Mouse (Mus musculus) urinary bladder, adult 2 months (tissue): Measurements from ENCODE around the gene Alg13. TPM values are rescaled to one million over a fixed set of nuclear protein-coding genes. Genes with fewer than 3 reads are reported as not detected.

Experiments used
- DNase-seq: peaks from one replicate; pipeline ENCODE4 v3.0.0; 2022; ENCODE audit warnings: low spot score
- polyA plus RNA-seq: library from polyadenylated mRNA; depleted of rRNA; stranded (reverse); fragments of >200 nt; gene quantifications from 2 replicates; pipeline ENCODE4 v1.2.3, GENCODE M21; 2012; rRNA removed

Gene Alg13
- polyA plus RNA-seq = 7.2 and 8.1 TPM in 2 replicates

DNA sequence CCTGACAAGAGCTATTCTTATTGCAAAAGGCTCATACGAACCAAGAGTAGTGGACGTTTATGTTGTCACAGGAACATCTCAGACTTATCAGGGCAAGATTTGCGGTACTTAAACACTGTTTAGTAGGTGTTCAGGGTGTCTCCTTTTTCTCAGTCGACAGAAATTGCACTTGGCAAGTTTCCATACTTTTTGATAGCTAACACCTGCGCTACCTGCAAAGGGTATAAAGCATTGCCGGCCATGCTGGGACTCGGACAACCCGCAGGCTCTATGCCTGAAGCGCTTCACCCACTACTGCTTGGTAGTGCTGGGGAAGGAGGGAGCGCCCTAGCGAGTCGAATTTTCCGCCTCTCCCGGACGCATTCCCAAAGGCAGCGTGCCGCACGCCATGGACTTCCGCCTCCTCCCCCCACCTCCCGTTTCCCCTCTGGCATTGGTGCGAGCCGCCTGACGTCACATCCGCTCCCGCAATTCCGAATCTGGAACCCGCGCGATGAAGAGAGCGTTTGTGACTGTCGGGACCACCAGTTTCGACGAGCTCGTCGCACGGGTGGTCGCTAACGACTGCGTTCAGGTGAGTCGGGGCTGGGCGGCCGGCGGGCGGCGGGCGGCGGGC lies at the start of gene Alg13:
TSS of gene Alg13 (plus strand) at position 257 of the 616 bp plus-strand sequence.
- DNase-seq = peak; percentile 48

DNA sequence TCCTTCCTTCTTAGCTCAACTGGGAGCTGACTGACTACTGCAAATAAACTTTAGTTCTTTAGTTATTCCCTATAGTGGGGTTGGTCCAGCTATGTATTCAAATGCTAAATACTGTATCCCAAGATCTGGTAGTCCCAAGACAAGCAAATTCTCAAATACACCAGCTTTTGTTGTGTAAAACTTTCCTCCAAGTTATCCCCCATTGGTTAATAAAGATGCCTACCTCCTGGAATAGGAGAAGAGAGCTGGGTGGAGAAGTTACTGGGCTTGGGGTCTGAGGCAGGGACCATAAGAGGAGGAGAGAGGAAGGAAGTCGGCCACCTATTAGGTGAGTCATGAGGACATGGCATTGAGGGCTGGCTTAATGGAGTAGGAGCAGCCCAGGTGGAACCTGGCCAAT lies 49.0 kb upstream of the Alg13 start:
- no peak for DNase-seq

DNA sequence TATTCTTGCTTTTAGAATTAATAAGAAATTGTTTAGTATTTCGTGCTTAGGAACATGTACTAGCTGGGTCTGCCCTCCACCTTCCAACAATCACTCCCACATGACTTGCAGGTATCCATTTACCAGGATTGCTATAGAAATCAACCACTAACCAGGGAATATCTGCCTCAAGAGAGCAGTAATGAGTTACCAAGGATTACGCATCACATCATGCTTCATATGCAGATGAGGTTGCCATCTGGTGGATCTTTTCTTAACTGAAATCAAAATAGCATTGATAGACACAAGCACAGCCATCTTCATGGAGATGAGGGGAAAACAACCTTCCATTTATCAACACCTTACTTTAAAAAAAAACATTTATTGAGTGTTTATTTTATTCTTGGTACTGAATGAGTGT lies 16.1 kb upstream of the Alg13 start:
- DNase-seq = no peak

DNA sequence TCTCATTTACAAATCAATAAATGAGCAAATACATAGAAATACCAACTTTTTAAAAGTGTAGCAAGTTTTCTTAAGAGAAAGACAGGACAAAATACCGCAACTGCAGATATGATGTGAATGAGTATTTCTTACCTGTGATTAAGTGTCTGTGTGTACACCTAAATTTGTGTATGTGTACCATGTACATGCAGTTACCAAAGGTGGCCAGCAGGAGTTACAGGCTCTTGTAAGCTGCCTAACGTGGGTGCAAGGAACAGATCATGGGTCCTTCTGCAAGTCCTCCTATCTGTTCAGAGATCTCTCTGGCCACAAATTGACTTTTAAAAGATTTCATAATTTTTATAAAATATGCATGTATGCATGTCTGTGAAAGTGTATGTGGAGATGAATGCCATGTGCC lies 11.9 kb upstream of the Alg13 start:
- no peak for DNase-seq

DNA sequence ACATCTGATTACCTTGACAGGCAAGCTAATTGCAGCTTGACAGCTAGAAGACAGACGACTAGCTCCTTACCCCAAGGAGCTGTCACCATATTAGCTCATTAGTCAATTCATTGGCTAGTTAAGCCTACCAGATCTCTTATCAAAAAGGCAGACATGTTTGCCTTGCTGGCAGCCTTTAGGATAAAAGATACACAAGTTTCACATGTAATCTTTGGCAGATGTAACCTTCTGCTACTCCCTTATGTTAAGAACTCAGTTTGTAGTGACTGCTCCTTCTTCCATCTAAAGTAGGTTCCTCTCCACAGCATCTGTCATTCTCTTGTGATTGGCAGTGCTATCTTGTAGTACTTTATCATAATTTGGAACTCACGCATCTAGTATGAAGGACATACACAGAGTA lies 3.6 kb upstream of the Alg13 start:
- no peak for DNase-seq

DNA sequence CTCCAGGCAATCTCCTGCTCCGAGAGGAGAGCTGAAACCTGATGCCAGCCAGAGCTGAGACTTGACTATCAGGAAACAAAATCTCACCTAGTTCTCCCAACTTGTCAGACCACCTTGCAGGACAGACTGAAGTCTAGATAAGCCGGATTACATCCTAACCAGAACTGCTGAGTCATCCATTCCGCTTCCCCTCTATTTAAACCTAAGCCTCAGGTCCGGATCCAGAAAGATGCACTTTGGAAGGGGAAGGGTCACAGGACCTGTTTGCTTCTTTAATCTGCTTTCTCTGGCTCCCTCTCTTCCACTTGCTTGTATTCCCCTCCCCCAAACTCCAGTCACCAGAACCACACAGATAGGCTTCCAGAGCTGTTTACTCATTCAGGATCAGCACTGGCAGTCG lies 2.6 kb upstream of the Alg13 start:
- DNase-seq = no peak

DNA sequence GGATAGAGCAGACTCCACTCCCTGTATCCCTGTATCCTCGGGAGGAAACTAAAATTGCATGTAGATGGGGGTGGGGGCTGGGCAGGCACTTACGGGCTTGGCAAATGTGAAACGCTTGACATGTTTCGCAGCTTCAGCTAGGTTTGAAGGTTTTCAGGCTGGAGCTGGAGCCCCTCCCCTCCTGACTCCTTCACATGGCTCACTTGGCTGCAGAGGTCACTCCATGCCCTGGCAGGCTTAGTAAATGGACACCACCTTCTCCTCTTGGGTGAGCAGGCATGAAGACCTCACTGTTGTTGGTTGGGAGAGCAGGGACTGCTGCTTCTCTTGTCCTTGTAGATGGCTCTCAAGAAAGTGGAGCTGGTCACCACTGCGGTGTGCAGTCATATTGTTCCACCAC lies 1.6 kb upstream of the Alg13 start:
- DNase-seq = no peak

DNA sequence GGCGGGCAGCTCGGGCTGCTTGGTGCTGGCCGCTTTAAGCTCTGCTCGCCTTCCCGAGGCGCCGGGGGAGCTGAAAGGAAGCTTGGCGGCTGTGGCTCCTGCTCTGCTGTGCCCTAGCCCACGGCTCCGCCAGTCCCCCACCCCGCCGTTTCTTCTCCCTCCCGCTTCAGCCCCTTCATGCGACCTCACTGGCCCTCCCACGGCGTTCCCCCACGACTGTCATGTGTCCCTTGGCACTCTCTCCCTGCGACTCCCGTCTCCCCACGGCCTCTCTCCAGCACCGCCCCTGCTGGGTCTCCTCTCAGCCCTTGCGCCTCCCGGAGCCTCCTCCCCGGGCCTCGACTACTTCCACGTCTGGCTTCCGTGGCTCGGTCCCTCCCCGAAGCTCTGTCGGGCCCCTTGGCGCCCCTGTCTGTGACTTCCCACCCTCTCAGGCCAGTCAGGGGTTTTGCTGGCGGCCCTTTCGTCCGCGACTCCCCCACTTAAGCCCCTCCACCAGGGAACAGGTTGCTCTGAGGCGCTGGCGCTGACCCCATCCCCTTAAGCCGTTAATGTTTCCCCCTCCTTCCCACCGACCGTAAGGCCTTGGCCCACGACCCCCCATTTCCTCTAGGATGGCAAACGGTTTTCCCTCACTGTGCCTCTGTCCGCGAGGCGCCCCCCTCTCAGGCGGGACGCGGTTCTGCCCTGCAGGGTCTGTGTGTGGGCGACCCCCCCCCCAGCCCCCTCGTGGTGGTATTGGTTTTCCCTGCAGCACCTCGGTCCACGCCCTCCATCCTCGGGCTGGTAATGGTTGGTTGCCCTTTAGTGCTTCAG lies 768 bp downstream of the Alg13 start:
- DNase-seq = no peak

DNA sequence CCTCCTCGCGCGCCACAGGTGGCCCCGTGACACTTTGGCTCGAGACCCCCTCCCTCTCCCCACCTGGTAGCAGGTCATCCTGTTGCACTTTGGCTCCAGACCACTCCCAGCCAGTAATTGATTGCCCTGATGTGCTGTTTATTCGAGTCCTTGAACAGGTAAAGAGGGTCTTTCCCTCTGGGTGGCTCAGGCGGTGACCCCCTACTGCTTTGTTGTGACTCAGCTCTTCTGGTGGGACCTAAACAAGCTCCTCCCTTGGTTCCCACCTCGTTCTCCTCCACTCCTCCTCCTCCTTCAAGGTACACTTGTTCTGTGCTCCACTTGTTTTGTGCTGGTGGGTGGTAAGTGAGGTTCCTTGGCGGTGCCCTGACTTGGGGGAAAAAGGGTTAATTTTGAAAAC lies 1.8 kb downstream of the Alg13 start:
- DNase-seq = no peak

DNA sequence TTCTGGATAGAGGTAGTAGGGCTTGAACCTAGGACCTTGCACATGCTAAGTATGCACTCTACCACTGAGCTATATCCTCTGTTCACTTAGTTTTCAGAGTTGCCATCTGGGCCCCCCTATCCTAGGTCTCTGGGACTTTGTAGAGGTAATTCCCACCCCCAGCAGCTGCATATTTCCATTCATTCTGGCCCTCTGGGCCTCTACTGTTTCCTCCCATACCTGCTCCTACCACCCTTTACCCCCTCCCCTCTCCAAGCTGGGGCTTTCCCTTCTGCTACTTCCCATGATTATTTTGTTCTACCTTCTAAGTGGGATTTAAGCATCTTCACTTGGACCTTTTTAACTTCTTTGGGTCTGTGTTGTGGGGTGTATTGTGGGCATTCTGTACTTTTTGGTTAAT lies 7.8 kb downstream of the Alg13 start:
- no peak for DNase-seq

DNA sequence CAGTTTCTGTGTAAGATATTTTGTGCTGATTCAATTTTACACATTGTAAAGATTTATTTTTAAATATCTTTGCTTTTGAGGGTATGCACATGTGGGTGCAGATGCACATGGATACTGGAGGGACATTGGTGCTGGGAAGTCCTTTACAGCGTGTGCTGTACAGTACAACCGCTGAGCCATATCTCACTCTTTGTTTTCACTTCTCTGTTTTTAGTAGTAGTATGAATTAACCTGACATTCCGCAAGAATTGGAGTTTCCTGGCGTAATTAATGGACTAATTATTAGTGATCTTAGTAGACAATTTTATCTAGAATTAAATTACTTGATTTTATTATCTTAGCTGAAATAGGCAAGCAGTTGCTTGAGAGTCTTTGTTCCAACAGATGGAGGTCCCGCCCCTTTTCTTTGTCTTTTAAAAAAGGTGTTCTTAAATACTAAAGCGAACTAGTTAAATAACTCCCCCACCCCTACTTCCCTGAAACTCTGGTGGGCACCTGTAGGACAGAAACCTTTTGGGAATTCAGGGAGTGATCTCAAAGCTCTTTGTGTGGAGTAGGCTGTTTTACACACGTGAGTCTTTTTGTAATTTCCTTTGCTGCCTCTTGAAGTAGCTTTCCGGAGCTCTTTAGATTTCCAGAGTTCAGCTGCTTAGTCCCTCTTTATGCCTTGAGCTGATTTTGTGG lies 17.9 kb downstream of the Alg13 start:
- no peak for DNase-seq

DNA sequence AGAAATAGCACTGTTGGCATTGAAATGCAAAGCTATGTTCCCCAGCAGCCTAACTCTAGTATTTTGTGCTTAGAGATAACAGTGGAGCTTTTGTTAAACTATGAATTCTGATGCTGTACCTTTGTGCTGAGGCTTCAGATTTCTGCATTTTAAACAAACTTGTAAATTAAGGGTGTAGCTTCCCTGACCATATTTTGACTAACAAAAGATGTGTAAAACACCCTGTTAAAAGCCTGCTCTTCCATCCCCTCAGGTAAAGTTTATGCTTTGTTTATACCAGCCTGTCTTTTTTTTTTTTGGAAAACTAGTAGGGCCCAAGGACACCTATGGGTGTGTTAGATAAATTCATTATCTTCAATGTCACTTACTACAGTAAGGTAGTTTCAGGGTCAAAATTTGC lies 20.3 kb downstream of the Alg13 start:
- DNase-seq = no peak

DNA sequence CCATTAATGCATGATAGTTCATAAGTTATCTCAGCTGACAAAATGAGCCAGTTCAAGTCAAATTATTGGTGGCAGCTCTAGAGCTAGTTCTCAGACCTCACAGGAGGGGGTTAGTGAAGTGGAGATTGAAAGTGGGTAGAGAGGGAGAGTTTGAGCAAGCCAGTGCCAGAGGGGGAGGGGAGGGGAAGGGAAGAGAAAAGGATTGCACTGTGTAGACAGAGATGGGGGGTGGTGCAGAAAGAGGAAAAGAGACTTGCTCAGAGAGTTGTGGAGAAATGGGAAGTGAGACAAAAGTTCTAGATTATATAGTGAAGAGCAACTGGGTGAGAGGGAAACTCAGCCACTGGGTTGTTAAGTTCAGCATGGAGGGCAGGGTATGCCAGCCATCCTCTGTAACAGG lies 20.8 kb downstream of the Alg13 start:
- DNase-seq = no peak

DNA sequence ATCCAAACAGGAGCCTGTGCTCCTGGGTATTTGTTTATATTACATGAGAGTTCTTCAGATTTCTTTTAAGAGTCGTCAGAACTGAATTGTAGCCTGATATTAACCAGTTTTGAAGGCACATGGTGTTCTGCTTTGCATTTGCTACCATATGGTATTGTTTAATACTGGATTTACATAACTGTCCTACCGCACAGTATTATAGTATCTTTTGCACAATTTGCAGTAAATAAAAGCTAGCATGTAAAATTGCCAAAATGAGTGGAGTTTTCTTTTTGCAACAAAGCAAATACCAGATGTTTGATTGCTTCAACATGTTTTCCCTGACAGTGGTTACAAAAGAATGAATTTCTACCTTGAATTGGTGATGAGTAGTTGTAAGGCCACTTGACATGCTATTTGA lies 56.6 kb downstream of the Alg13 start:
- DNase-seq = no peak

DNA sequence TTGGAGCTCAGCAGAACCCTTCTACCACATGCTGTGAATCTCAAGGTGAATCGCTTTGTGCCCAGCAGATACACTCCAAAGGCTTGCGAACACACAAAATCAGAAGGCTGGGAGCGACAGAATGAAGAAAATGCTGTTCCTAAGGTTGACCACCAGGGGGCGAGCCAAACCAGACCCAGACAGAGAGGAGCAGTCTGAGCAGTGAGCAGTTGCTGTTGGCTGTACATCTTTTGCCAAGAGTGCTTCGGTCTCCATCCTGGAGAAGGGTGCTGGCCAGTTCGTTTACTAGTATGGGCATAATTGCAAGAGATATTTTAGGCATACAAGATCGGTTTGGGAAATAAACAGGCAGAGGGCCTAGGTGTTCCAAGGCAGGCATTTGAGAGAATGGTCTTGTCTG lies 85.9 kb downstream of the Alg13 start:
- DNase-seq = peak; percentile 27

DNA sequence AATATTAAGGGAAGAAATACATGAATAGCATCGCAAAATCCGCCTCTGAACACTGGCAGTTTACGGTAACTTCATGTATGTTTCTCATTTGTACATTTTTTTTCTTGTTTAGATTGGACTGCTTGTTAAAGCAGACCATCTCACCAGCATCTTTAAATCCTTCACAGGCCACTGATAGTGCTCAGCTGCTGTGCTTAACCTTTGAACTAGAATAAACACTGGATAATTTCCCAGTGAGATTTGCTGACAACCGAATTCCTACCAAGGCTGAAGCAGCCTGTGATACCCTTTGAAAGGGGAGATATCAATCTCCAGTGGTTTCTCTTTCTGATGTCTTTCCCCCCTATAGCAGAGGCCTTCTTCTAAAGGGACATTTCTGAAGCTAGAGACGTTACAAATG lies 90.4 kb downstream of the Alg13 start:
- no peak for DNase-seq

DNA sequence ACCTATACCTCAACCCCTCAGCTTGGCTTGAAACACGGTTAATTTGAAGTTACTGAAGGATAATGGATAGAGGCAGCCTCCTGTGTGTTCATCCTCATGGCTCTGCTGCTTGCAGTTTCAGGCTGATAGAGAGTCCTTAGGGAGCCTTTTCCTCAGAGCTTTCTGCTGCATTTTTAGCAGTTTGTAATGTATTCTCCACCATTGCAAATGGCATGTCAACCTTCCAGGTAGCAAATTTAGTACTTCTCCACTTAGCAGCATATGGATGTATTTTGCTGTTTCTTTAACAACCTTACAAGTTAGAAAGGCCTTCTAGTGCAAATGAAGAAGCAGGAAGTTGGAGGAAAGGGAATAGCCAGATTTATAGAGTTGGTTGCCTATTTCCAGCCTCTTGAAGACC lies 102.7 kb downstream of the Alg13 start:
- DNase-seq = no peak

DNA sequence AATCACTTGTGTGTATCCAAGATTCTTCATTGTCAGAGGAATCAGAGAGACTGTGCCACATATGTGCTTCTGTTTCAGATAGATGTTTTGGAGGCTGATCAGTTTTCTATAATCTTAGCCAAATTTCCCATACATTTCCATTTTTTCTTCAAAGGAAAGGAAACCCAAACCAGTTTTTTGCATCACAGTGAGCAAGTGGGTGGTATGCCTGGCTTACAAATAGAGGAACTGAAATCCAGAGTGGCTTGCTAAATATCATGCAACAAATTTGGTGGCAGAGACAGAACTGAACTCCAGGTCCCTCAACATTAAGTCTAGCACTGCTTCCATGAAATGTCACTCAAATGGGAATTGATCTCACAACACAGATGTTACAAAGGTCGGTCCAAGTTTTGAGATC lies 103.5 kb downstream of the Alg13 start:
- DNase-seq = no peak

DNA sequence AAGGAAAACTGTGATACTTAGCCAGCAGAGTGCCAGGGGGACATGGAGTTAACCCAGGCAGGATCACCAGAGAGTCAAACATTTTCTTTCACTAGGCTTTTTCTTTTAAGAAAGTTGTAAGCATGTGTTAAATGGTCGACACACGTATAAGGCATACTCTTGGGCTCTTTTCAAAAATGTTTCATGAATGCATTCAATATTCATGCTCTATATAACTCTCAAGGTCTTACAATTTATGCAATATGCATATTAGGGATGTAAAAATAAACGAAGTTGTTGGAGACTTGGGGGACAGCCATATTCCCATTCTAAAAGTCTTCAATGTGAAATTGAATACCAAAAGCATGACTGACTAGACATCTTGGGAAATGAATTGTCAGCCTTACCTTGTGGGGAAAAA lies 106.2 kb downstream of the Alg13 start:
- DNase-seq = no peak
